Mouse (Mus musculus): ENCODE measurements around the gene Tmem127. TPM values are rescaled to one million over a fixed set of nuclear protein-coding genes. Genes with fewer than 3 reads are reported as not detected.
A peak's percentile ranks its signal among the peaks of the same experiment; 100 is the strongest.
"Not testable (repeated sequence)": the region's sequence is repeated elsewhere in the genome, so short reads cannot be mapped to it uniquely, and the experiment has no call there.

Tmem127 gene
- 10 to 100 TPM; 69.4 to 70.0 TPM for total RNA-seq (2021)
- long read RNA-seq, experiment 1, full-length matches to known transcripts, result 2 of 17 reads
- long read RNA-seq, experiment 1, partial matches to known transcripts, result 2 of 17 reads
- long read RNA-seq, experiment 1, other reads (novel, unspliced or antisense), result 13 of 17 reads
- long read RNA-seq, experiment 2, full-length matches to known transcripts, result 5 of 43 reads
- long read RNA-seq, experiment 2, partial matches to known transcripts, result 0 of 43 reads
- long read RNA-seq, experiment 2, other reads (novel, unspliced or antisense), result 38 of 43 reads

DNA sequence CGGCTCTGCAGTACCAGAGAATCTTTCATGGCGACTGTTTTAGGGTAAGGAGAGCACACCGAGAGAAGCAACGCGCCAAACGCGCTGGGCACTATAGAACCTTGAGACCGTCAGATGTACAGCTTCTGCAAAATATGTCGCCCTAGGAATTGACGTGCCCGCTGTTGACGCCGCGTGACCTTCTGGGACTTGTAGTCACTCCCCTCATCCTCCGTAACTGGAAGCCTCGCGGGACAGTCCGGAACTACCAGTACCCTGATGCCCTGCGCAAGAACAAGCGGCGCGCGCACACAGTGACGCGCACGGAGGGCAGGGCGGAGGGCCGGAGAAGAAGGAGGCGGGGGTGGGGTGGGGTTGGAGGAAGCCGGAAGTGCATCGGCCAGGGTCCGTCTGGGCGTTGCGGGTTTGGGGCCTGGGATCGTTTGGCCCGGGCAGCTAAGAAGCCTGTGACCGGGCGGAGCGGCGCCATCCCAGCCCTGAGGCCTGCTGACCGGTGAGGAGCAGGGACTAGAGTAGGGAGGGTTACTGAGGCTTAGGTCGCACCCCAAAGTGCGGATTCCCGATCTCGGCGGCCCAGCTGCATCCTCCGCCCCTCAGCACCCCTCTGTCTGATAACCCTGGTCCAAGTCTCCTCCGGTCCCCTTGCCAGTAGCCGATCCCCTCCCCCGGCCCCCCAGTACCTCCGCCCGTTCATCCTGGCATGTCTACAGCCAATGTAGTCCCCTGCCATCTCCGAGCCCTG lies at the start of gene Tmem127, which contains the start of gene Ciao1:
Tmem127 (plus strand) TSS at position 317 of the 742 bp plus-strand sequence.
Ciao1 (minus strand) TSS at position 225 of the 742 bp plus-strand sequence.
- DNase-seq (ENCODE audit: low spot score in 2 of 2), result peak; percentile 80 to 97

DNA sequence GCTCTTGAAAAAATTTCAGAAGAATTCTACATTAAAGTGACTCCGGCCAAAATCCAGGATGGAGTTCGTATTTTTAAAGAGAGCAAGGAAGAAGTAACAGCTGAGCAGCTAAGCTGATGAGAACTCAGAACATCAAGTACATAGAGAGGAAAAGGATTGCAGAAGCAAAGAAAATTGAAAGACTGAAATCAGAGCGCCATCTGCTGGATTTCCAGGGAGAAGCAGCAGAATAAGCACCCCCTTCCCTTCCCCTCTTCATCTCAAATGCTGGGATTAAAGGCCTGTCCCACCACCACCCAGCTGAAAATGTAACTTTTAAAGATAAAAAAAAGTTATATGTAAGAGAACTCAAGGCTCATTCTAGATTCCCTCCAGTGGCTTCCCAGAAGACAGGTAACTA lies 42.8 kb upstream of the Tmem127 start:
- DNase-seq (ENCODE audit: low spot score in 2 of 2), result peak in 1 of 2 experiments; percentile 16

DNA sequence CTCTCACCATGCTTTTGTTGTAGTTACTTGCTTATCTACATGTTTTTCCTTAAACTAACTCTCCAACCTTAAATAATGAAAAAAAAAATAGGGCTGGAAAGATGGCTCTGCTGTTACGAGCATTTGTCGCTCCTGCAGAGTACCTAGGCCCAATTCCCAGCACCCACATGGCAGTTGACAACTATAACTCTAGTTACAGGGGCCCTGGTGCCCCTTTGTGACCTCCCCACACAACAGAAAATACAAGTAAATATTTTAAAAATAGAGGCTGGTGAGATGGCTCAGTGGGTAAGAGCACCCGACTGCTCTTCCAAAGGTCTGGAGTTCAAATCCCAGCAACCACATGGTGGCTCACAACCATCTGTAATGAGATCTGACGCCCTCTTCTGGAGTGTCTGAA lies 41.8 kb upstream of the Tmem127 start:
- DNase-seq (ENCODE audit: low spot score in 2 of 2), result not testable (repeated sequence)

DNA sequence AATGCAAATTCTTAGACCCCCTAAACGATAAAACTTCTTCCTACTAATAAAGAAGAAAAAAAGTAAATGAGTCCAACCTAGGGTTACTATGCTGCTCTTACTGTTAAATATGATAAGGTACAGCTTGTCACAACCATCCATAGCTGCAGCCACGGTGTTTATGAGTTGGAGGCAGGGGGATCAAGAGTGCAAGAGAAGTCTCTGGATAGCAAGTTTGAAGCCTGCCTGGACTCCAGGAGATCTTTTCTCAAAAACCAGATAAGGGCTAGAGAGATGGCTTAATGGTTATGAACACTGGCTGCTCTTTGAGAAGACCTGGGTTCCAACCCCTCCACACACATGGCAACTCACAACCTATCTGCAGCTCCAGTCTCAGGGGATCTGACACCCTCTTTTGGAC lies 40.8 kb upstream of the Tmem127 start:
- DNase-seq (ENCODE audit: low spot score in 2 of 2), result no peak

DNA sequence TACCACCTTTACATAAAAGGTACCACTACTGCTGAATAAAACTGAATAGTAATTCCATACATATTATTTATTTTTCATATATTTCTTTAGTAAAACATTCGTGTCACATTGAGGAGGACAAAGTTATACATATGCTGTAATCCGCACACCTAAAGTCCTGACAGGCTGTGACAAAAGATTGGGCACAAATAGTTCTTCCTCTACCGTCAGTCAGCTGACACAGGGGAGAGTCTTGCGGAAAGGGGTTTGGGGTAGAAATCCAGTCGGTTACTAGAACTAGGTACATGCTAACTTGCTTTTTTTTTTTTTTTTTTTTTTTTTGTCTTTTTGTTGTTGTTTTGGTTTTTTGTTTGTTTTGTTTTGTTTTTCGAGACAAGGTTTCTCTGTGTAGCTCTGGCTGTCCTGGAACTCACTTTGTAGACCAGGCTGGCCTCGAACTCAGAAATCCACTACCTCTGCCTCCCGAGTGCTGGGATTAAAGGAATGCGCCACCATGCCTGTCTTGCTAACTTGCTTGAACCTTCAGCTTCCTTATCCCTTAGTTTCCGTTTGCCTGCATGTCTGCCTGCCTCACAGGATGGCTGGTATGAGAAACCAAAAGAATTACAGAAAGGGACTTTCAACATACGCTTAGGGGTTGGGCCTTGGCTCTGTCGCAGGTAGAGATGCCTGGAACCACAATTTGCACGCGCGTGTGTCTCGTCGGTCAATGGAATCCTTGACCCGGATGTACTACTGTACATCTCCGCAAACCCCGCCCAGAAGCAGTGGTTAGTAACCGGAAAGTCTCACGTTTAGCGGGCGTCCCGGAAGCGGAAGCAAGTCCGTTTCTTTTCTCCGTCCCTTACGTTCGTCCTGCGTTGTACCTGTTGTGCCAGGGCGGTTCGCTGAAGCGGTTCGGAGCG lies 39.9 kb upstream of the Tmem127 start, which contains the start of the genes 1810024B03Rik and Snrnp200:
1810024B03Rik (minus strand) TSS at position 734 of the 905 bp plus-strand sequence.
Snrnp200 (plus strand) TSS at position 840 of the 905 bp plus-strand sequence.
- peak; percentile 76 to 83 for DNase-seq (ENCODE audit: low spot score in 2 of 2)

DNA sequence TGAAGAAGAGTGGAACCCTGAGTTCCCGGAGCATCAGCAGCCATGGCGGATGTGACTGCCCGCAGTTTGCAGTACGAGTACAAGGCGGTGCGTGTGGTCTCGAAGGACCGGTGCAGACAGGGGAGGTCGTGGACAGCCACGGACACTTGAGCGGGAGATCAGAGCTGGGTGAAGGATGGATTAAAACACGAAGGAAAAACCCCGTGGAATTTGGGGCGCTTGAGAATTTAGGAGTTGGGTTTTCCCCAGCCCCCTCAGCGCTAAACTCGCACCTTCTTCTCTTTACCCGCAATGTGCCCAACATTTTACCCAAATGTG lies 39.3 kb upstream of the Tmem127 start:
- no peak for DNase-seq (ENCODE audit: low spot score in 2 of 2)

DNA sequence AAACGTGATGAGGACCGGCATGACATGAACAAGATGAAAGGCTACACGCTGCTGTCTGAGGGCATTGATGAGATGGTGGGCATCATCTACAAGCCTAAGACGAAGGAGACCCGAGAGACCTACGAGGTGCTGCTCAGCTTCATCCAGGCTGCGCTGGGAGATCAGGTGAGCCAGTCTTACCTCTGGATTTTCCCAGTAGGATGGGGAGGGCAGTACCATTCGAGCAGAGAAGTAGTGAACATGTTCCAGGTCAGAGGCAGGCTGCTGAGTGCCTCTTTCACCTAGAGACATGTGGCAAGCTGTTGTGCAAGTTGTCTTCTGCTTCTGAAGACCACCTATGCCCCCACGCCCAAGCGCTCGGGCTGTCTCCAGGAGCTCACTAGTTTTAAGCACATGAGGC lies 37.0 kb upstream of the Tmem127 start:
- no peak for DNase-seq (ENCODE audit: low spot score in 2 of 2)

DNA sequence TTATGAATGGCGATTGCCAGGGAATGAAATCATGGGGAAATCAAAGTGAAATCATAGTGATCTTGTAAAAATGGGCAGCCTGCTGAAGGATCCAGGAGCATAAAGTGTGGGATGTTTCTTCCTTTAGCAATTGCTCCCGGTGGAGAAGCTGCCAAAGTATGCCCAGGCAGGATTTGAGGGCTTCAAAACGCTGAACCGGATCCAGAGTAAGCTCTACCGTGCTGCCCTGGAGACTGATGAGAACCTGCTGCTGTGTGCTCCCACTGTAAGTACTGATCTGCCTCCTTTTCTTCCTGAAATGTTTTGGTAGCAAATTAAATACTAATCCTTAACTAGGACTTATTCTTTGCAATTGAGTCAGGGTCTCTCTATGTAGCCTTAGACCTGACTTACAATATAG lies 30.0 kb upstream of the Tmem127 start:
- no peak for DNase-seq (ENCODE audit: low spot score in 2 of 2)

DNA sequence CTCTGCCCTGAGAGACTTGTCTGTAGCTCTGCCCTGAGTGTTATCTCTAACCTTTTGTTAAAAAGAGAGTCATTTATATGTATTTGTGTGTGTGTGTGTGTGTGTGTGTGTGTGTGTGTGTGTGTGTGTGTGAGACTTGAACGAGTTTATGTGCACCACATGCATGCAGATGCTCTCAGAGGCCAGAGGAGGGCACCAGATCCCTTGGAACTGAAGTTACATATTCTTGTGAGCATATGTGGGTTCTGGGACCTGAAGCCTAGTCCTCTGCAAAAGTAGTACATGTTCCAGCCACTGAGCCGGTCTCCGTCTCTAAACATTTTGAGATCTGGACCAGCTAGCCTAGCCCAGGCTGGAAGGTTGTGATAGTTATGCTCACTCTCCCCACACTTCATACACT lies 22.4 kb upstream of the Tmem127 start:
- no peak for DNase-seq (ENCODE audit: low spot score in 2 of 2)

DNA sequence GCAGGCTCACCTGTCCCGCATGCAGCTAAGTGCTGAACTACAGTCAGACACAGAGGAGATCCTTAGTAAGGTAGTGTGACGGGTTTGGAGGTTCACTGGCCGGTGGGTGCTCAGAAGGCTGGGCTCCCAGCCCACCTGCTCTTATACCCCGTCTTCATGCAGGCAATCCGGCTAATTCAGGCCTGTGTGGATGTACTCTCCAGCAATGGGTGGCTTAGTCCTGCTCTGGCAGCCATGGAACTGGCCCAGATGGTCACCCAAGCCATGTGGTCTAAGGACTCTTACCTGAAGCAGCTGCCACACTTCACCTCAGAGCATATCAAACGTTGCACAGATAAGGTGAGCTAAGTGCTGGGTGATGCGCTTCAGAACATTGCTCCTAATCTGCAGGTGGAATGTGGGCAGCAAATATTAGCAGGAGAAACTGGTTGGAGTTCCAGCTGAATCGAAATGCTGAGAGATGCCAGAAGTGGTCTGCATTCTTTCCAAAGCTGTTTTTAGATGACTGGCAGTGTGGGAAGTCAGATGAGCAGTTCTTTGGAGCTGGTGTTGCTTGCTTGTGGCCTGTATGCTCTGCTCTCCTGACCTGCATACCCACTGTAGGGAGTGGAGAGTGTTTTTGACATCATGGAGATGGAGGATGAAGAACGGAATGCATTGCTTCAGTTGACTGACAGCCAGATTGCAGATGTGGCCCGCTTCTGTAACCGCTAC lies 9.7 kb upstream of the Tmem127 start:
- DNase-seq (ENCODE audit: low spot score in 2 of 2), result no peak

DNA sequence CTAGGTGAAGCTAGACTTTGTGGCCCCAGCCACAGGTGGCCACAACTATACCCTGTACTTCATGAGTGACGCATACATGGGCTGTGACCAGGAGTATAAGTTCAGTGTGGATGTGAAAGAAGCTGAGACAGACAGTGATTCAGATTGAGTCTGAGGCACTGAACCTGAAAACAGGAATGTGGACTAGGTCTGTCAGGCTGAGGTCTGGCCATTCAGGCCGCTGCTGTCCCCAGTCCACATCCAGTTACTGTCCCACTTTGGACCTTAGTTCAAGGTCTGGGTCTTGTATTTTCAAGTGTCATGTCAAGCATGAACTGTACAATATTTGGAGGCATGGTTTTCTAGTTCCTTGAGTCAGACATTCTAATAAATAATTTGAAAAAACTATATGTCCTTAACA lies 7.6 kb upstream of the Tmem127 start:
- no peak for DNase-seq (ENCODE audit: low spot score in 2 of 2)

DNA sequence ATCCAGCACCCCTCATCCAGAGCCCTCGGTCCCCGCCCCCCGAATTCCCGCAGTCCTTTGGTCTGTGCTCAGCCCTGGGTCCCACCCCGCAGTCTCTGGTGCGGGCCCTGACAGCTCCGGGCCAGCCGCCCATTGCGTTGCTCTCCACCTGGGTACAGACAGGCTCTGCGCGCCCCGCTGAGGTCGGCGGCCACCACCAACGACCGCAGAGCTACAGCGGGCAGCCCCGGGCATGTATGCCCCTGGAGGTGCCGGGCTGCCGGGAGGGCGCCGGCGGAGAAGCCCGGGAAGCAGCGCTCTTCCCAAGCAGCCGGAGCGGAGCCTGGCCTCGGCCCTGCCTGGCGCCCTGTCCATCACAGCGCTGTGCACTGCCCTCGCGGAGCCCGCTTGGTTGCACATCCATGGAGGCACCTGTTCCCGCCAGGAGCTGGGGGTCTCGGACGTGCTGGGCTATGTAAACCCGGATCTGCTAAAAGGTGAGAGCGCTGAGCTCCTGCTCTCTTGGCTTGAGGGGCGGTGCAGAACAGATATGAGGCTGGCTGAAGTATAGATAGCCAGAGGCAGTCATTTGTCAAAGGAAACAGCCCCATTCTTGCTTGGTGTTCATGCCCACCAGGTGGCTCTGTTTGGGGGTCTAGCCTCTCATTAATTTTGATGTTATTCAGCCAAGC lies 761 bp downstream of the Tmem127 start:
- DNase-seq (ENCODE audit: low spot score in 2 of 2), result peak in 1 of 2 experiments; percentile 22

DNA sequence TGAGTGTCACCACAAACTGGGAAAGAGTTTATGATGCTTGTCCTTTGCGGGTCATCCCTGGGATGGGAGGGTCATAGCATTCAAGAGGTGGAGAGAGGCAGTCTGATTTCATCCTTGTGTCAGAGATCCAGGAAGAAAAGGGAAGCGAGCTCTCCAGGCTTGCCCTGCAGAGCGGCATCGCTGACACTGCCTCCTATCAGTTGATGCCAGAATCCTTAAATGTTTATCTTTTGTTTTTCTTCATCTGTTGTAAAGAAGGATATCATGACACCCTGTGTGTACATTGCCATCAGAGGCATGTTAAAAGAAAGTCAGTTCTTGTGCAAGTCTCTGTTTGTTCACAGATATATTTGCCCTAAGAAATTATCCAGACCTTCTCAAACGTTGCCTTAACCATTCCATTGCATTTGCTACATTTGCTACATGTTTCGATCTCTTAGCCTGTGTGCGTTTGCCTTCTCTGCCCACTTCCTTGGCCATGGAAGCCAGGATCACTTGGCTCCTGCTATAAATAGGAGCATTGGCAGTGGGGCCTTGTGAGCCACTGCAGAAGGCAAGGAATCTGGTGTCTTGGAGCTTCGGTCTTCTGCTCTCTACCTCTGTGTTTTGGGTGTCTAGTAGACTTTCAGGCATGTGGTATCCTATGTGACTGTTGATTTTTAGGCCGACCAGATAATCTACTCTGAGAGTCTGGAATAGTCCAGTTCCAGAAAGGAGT lies 2.7 kb downstream of the Tmem127 start:
- DNase-seq (ENCODE audit: low spot score in 2 of 2), result no peak

DNA sequence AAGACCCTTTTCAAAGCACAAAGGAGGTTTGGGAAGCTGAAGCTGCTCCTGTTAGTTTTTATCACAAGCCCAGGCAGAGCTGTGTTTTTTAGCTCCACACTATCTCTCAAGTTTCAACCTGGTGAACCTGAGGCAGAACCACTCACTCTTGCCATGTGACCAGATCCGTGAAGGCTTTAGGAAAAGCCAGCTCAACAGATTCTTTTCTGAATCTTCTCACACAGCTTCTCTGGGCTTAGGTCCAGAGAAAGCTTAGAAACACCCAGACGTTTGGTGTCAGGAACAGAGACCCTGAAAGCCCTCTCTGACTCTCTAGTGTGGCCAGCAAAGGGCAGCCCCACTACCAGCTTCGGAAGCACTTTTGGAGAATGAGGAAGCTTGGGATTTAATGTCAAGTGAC lies 3.7 kb downstream of the Tmem127 start:
- no peak for DNase-seq (ENCODE audit: low spot score in 2 of 2)

DNA sequence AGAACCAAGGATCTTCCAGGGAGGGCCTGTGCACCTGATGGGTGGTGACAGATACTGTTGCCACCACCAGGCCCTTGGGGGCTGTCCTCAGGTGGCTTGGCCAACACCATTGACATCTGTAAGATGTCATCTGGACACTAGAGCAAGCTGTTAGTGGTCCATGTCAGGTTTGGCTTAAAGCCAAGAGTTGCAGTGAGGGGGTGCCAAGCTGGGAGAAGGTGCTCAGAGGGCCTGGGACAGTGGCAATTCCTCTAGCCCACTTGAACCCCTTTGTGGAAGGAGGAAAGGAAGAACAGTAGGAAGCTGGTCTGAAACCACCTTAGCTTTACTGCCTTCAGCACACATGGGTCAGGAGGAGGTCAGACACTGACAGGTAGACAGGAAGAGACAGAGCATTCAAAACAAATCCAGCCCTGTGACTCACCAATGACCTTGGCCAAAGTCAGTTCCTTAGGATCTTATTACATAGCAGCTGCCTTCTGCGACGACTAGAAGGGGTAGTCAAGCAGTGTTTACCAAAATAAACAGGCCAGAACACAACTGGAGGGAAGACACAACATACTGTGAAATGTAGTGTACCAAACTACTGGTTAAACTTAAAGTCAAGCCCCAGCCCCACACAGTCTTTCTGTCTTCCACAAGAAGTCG lies 4.3 kb downstream of the Tmem127 start:
- DNase-seq (ENCODE audit: low spot score in 2 of 2), result no peak

DNA sequence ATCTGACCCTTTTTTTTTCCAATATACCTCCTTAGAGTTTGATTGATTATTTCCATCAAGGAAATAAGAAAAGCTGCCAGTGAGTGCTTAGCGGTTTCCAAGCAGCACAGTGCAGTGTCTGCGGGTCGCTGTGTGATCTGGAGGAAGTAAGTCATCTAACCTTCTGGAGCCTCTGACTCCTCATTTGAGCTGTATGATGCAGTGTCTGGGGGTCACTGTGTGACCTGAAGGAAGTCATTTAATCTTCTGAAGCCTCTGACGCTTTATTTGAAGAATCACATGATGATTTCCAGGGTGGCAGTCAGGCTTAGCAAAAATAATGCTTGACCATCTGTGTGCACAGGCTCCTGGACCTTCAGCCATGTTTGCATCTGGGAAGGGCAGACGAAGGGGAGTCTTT lies 5.1 kb downstream of the Tmem127 start:
- no peak for DNase-seq (ENCODE audit: low spot score in 2 of 2)

DNA sequence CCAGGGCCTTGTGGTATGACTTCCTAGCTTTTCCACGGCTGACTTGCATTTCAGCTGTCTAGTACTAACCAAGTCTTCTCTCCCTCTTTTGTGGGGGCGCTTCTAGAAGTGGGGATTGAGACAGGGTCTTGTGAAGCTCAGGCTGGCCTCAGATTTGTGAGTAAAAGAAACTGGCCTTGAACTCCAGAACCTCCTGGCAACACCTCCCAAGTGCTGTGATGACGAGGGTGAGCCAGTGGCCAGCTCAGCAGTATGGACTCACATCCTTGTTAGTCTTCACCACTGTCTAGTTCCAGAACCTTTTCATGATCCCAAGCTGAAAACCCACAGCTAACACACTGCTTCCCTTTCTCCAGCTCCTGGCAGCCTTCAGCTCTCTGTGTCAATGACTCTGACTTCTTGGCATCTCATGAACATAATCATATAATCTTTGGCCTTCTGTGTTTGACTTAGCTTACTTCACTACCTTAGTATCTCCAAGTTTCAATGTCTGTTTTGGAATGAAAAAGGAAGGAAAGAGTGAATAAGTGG lies 7.0 kb downstream of the Tmem127 start:
- no peak for DNase-seq (ENCODE audit: low spot score in 2 of 2)

DNA sequence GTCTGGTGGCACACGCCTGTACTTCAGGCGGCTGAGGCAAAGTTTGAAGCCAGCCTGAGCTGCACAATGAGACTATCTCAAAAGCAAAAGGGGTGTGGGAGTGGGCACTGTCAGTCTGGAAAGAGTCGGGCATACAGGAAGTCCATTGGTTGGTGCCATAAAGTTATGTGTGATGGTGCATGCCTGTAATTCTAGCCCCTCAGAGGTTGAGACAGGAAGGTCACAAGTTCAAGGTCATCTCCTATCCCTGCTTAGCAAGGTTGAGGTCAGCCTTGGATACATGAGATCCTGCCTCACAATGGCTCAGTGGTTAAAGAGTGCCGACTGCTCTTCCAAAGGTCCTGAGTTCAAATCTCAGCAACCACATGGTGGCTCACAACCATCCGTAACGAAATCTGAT lies 7.6 kb downstream of the Tmem127 start:
- DNase-seq (ENCODE audit: low spot score in 2 of 2), result no peak

DNA sequence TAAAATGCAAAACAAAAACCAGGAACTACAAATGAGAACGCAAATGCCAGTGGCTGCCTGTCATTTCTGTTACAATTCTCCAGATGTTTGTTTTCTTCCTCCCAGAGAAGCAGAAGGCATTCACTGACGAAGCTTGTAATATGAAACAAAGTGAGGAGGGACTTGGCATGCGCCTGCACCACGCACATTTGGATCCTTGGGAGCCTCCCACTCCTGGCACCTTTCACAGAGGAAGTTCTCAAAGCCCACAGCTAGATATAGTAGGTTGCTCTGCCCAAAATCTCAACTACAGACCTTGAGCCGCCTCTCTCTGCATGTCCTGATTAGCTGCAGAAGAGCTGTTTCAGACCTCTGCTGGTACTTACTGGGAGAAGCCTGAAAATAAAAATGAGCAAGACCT lies 11.6 kb downstream of the Tmem127 start:
- DNase-seq (ENCODE audit: low spot score in 2 of 2), result no peak

All from adrenal gland, postnatal 4 days (tissue).